Mouse (Mus musculus) hindbrain, embryonic 16.5 days (tissue): ENCODE results near the gene Mepce. TPM values are rescaled to one million over a fixed set of nuclear protein-coding genes. Genes with fewer than 3 reads are reported as not detected.

Source experiments
- ATAC-seq: fragments of 200-750 bp; cut with Nextera tagmentation; 2 replicates; pipeline ENCODE4 v1.8.0; 2017; ENCODE audit warnings: moderate TSS enrichment, moderate library complexity
- H3K27ac ChIP-seq: fragments of 300-500 bp; sonication (generic); 2 replicates; pipeline ENCODE4 v1.5.1; 2014; ENCODE audit warnings: low read depth, mild to moderate bottlenecking, control low read depth, low read length, moderate library complexity
- H3K27me3 ChIP-seq: fragments of 300-500 bp; sonication (generic); replicated peaks from 2 replicates; pipeline ENCODE4 v1.6.1; 2014; ENCODE audit warnings: low read length; ENCODE audit not compliant: control insufficient read depth, insufficient read depth
- H3K36me3 ChIP-seq: fragments of 300-500 bp; sonication (generic); 2 replicates; pipeline ENCODE4 v1.6.1; 2014; ENCODE audit warnings: mild to moderate bottlenecking, low read length, moderate library complexity, mixed read lengths; ENCODE audit not compliant: control insufficient read depth, insufficient read depth
- H3K4me1 ChIP-seq: fragments of 300-500 bp; sonication (generic); 2 replicates; pipeline ENCODE4 v1.6.1; 2014; ENCODE audit warnings: low read depth, low read length; ENCODE audit not compliant: control insufficient read depth, insufficient read depth
- H3K4me2 ChIP-seq: fragments of 300-500 bp; sonication (generic); 2 replicates; pipeline ENCODE4 v1.6.1; 2014; ENCODE audit warnings: mild to moderate bottlenecking, low read length, control low read depth, moderate library complexity
- H3K4me3 ChIP-seq: fragments of 300-500 bp; sonication (generic); 2 replicates; pipeline ENCODE4 v1.5.1; 2014; ENCODE audit warnings: mild to moderate bottlenecking, low read length, control low read depth, moderate library complexity
- H3K9ac ChIP-seq: fragments of 300-500 bp; sonication (generic); 2 replicates; pipeline ENCODE4 v1.6.1; 2014; ENCODE audit warnings: low read depth, mild to moderate bottlenecking, control low read depth, low read length, moderate library complexity
- H3K9me3 ChIP-seq: fragments of 300-500 bp; sonication (generic); 2 replicates; pipeline ENCODE4 v1.6.1; 2014; ENCODE audit warnings: mild to moderate bottlenecking, low read length, moderate library complexity; ENCODE audit not compliant: control insufficient read depth
- WGBS: fragments of 180-500 bp; shearing (Covaris S2); extraction: QIAGEN DNeasy Blood & Tissue Kit; methylation state at CpG from one replicate; pipeline ENCODE4 v1.1.7; 2014; 5-methylcytosine and 5-hydroxymethylcytosine counted together
- polyA plus RNA-seq: library from polyadenylated mRNA; unstranded; fragments of >200 nt; fragmentation: Nextera tagmentation; extraction: Ambion mirVana; gene quantifications from 2 replicates; pipeline ENCODE4 v1.2.1, GENCODE M21; 2015

Mepce gene
- polyA plus RNA-seq, 1 experiment from 2014 or later, result 12.2 TPM

DNA sequence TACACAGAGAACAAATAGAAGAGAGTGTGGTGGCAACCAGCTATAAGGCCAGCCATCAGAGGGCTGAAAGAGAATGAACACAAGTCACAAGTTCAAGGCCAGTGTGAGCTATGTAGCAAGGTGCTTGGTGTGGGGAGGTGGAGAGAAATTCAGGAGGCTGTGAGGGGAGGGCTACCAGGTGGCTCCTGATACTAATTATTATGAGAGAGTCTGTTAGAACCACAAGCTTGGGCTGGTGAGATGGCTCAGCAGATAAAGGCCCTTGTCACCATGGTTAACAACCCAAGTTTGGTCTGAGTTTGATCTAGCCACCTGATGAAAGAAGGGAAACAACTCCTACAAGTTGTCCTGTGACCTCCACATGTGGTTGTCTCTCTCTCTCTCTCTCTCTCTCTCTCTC is 14.7 kb downstream of the Mepce start:
- Histone ChIP-seq H3K9ac (no peak overlapping the region), H3K4me3 (no peak overlapping the region), H3K4me1 (peaks cover 2% of the 10 kb centered on the region; the same call in 1 of the 2 replicates), H3K27me3 (no peaks in the 10 kb centered on the region), H3K27ac (no peak overlapping the region), H3K36me3 (no peaks in the 10 kb centered on the region), H3K4me2 (no peak overlapping the region), H3K9me3 (no peaks in the 10 kb centered on the region)
- no peak for ATAC-seq

DNA sequence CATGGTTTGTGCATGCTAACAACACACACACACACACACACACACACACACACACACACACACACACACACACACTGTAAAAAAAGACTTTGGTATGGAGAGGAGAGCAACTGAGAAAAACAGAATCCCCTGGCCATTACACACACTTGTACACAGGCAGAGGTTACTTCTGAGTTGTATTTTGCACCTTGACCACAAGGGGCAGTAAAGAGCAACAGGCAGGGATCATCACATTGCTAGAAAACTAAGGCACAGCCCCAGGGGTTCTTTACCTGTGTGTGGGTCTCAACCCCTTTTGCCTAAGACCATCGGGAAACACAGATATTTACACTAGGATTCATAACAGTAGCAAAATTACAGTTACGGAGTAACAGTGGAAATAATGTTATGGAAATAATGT is 16.7 kb downstream of the Mepce start:
- Histone ChIP-seq H3K4me1 (peaks cover 2% of the 10 kb centered on the region; the same call in 1 of the 2 replicates), H3K9ac (no peak overlapping the region), H3K27me3 (no peaks in the 10 kb centered on the region), H3K9me3 (no peaks in the 10 kb centered on the region), H3K36me3 (no peaks in the 10 kb centered on the region), H3K27ac (no peak overlapping the region), H3K4me3 (no peak overlapping the region), H3K4me2 (no peak overlapping the region)
- 0 out of 2 replicates have a peak, but pooled peaks have one; percentile 54 for ATAC-seq
- WGBS, result 50% methylated on average over 2 of the region's 2 CpGs

DNA sequence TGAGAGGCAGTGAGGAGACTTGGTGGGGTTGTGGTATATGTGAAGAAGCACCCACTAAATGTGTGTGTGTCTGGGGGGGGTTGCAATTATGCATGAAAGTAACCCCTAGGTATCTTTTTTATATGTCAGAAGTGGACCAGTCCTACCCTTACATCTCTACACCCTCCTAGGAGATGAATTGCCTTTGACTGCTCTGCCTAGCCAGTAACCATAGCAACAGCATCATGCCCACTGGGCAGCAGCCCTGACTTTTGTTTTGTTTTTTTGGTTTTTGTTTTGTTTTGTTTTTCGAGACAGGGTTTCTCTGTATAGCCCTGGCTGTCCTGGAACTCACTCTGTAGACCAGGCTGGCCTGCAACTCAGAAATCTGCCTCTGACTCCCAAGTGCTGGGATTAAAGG is 19.0 kb downstream of the Mepce start:
- peak; percentile 65 for ATAC-seq
- no peak overlapping the region for H3K4me2 ChIP-seq
- no peaks in the 10 kb centered on the region for H3K36me3 ChIP-seq
- H3K9me3 ChIP-seq, result no peaks in the 10 kb centered on the region
- no peak overlapping the region for H3K27ac ChIP-seq
- H3K4me1 ChIP-seq, result peaks cover 2% of the 10 kb centered on the region; the same call in 1 of the 2 replicates
- H3K4me3 ChIP-seq, result no peak overlapping the region
- no peak overlapping the region for H3K9ac ChIP-seq
- H3K27me3 ChIP-seq, result no peaks in the 10 kb centered on the region
- 7% methylated on average over 1 of the region's 1 CpGs for WGBS

DNA sequence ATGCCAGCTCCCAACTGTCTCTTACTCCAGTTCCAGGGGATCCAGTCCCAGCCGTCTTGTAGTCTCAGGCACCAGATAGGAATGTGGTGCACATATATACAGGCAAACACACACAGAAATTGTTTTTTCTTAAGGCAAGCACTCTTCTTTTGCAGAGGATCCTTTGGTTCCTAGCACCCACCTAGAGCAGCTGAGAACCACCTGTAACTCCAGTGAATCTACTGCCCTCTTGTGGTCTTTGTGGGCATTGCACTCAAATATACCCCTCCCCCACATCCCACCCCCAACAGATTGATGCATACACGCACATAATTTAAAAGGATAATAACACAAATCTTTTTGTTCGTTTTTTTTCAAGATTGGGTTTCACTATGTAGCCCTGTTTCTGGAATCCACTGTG is 21.2 kb downstream of the Mepce start:
- Histone ChIP-seq H3K36me3 (no peaks in the 10 kb centered on the region), H3K27ac (no peak overlapping the region), H3K4me1 (peaks cover 2% of the 10 kb centered on the region; the same call in 1 of the 2 replicates), H3K4me2 (no peak overlapping the region), H3K4me3 (no peak overlapping the region), H3K9ac (no peak overlapping the region), H3K27me3 (no peaks in the 10 kb centered on the region), H3K9me3 (no peaks in the 10 kb centered on the region)
- ATAC-seq, result no peak
- 65% methylated on average over 3 of the region's 3 CpGs for WGBS

DNA sequence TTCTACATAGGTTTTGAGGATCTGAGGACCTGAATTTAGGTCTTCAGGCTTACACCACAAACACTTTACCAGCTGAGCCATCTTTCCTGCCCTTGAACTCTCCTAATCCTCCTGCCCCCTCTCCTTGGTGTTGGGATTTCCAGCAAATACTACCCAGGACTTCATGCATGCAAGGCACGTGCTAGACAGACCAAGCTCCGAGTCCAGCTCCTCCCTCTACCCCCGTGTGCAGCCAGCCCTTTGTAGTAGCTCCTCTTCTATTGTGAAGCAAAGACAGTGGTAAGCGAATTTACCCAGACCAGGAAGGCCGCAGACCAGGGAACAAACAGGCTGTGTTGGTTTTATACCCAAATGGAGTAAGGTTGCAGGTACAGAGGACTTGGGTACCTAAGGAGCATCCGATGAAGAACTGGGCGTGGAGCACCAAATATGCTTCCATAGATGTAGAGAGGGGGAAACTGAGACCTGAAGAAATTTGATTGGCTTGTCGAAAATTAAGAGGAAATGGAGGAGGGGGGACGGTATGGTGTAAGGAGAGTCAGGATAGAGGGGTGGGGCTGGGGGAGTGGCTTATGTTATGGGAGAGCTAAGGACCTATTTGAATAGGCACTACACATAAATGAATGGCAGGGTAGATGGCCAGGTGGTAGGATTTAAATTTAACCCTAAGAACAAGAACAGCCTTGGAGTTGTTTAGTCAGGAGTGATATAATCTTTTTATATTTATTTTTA is 22.7 kb downstream of the Mepce start:
- H3K9ac ChIP-seq, result no peak overlapping the region
- no peak overlapping the region for H3K4me2 ChIP-seq
- no peaks in the 10 kb centered on the region for H3K36me3 ChIP-seq
- no peak overlapping the region for H3K4me3 ChIP-seq
- WGBS, result 51% methylated on average over 9 of the region's 9 CpGs
- no peaks in the 10 kb centered on the region for H3K27me3 ChIP-seq
- H3K27ac ChIP-seq, result no peak overlapping the region
- H3K9me3 ChIP-seq, result no peaks in the 10 kb centered on the region
- H3K4me1 ChIP-seq, result peaks cover 2% of the 10 kb centered on the region; the same call in 1 of the 2 replicates
- no peak for ATAC-seq

DNA sequence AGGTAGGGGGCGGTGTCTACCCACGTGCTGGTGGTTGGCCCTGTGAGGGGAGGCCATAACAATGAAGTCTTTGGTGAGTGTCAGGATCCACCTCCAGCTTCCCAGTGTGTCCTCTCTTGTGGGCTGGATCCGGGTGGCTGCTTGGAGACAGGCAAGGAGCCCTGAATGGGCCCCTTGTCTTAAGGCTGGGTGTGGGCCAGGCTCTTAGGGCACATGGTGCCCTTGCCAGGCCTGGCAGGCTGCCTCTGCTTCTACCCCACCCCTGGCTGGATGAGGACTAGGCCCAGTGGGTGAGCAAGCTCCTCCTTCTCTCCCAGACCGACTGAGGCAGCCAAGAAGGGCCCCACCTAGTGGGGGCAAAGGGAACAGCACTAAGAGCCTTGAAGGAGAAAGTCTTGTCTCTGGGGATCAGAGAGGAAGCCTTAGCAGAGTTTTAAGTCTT is 27.5 kb downstream of the Mepce start:
- H3K9ac ChIP-seq, result no peak overlapping the region
- ATAC-seq, result peak; percentile 94
- no peak overlapping the region for H3K4me3 ChIP-seq
- peak overlapping the region; percentile 79; the same call in 1 of the 2 replicates for H3K27ac ChIP-seq
- H3K36me3 ChIP-seq, result no peaks in the 10 kb centered on the region; the same call in 1 of the 2 replicates
- WGBS, result 20% methylated on average over 4 of the region's 4 CpGs
- peaks cover 5% of the 10 kb centered on the region for H3K4me1 ChIP-seq
- H3K27me3 ChIP-seq, result no peaks in the 10 kb centered on the region
- H3K4me2 ChIP-seq, result no peak overlapping the region
- no peaks in the 10 kb centered on the region for H3K9me3 ChIP-seq

DNA sequence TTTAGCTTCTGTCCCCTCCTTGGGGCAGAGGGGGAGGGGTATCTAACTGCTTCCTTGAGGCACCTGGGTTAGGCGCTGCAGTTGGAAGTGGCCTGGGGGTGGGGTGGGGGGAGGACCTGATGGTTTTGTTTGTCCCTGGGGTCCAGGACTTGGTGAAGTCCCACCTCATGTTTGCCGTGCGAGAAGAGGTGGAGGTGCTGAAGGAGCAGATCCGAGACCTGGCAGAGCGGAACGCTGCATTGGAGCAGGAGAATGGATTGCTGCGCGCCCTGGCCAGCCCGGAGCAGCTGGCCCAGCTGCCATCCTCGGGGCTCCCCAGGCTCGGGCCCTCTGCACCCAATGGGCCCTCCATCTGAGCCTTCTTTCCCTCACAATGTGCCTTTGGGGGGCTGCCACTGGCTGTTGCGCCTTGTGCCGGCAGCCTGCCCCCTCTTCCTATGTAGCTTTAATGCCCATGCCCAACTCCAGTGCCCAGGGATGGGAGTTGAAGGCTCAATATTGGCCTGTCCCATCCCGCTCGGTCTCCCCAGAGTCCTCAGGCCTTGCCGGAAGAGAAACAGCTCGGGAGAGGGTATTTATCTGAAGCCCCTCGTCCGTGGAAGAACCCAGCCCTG is 28.4 kb downstream of the Mepce start:
- 0 out of 2 replicates have a peak overlapping the region, but pooled peaks have one; percentile 18 for H3K9ac ChIP-seq
- no peak overlapping the region for H3K4me3 ChIP-seq
- no peaks in the 10 kb centered on the region; the same call in 1 of the 2 replicates for H3K36me3 ChIP-seq

DNA sequence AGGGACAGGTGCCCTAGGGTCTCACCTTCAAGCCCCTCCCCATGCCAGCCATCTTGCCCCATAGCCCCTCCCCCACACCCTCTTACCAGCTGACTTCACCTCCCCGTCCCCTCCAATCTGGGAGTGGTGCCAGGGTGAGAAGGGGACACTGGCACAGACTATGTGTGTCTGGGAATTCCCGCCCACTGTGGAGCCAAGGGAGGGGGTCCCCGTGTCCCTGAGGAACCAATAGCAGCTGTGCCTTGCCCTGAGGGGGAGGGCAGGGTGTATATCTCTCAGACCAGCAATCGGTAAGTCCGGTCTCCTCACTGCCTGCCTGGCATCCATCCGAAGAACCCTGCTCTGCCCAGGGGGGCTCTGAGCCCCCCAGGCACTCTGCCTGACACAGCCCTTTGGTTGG is 29.6 kb downstream of the Mepce start:
- Histone ChIP-seq H3K9me3 (no peaks in the 10 kb centered on the region), H3K4me3 (peak overlapping the region; percentile 10; the same call in 1 of the 2 replicates), H3K36me3 (no peaks in the 10 kb centered on the region; the same call in 1 of the 2 replicates), H3K4me2 (peak overlapping the region; percentile 35), H3K4me1 (peaks cover 5% of the 10 kb centered on the region), H3K27me3 (no peaks in the 10 kb centered on the region), H3K9ac (no peak overlapping the region), H3K27ac (peak overlapping the region; percentile 26; the same call in 1 of the 2 replicates)
- WGBS, result 51% methylated on average over 6 of the region's 6 CpGs
- ATAC-seq, result peak; percentile 75

More for the DNA sequence above, 28.4 kb downstream of the Mepce start:
- H3K4me1 ChIP-seq, result peaks cover 5% of the 10 kb centered on the region
- H3K27me3 ChIP-seq, result no peaks in the 10 kb centered on the region
- 86% methylated on average over 19 of the region's 19 CpGs for WGBS
- H3K9me3 ChIP-seq, result no peaks in the 10 kb centered on the region
- H3K27ac ChIP-seq, result peak overlapping the region; percentile 79
- H3K4me2 ChIP-seq, result peak overlapping the region; percentile 35; the same call in 1 of the 2 replicates
- no peak for ATAC-seq
